Mouse (Mus musculus): ENCODE measurements around the gene Ntrk3.

GRCm38 (mm10) chr7:78491176-78491575 lies 246.6 kb downstream of the Ntrk3 start:
- TF ChIP-seq POLR2A (IDR thresholded peaks at IDR 0.05; ENCODE audit: low read depth, low read length): no peak
- TF ChIP-seq CTCF (conservative IDR thresholded peaks at IDR 0.05; ENCODE audit: insufficient read depth, insufficient read length, low read depth, low read length): no peak
